Mouse (Mus musculus) adrenal gland, postnatal 10 days (tissue): ENCODE data around the gene Utp3. TPM values are rescaled to one million over a fixed set of nuclear protein-coding genes. Genes with fewer than 3 reads are reported as not detected.

Experiments
- total RNA-seq, 2 experiments: library from RNA; stranded (reverse); gene quantifications; 2 replicates each; pipeline ENCODE4 v1.2.3; 2021

Utp3 gene
- total RNA-seq, 2 experiments from 2014 or later = 30.5 to 31.9 TPM

Other genes starting within 250 kb of the Utp3 start
- not detected for gene Prol1, start 237.2 kb upstream of the Utp3 start, total RNA-seq
- not detected for gene Amtn, start 178.4 kb upstream of the Utp3 start, total RNA-seq
- not detected for gene Ambn, start 98.5 kb upstream of the Utp3 start, total RNA-seq
- not detected for gene Enam, start 66.5 kb upstream of the Utp3 start, total RNA-seq
- gene Jchain, start 26.6 kb upstream of the Utp3 start, total RNA-seq = 1 to 10 TPM in 1 of 2 experiments, under 1 TPM in 1; 0.75 to 1.4 TPM
- gene Rufy3, start 10.6 kb downstream of the Utp3 start, total RNA-seq = 10 to 100 TPM; 20.7 to 32.5 TPM
- 100 to 1,000 TPM; 144 to 156 TPM for gene Grsf1, start 121.7 kb downstream of the Utp3 start, total RNA-seq
- 10 to 100 TPM; 32.0 to 33.6 TPM for gene Mob1b, start 166.4 kb downstream of the Utp3 start, total RNA-seq
- gene Dck, start 210.5 kb downstream of the Utp3 start, total RNA-seq = 1 to 10 TPM; 8.0 to 9.6 TPM